Mouse (Mus musculus) thymus, adult 2 months (tissue): ENCODE measurements around the gene Ascl1. TPM values are rescaled to one million over a fixed set of nuclear protein-coding genes. Genes with fewer than 3 reads are reported as not detected.

ENCODE experiments used
- DNase-seq: peaks from one replicate; pipeline ENCODE4 v3.0.0; 2021
- H3K27ac ChIP-seq: fragments of 200-500 bp; 2 replicates; pipeline ENCODE4 v1.5.1; 2012; ENCODE audit warnings: low read length, control low read depth; ENCODE audit not compliant: control insufficient read depth, insufficient read depth
- H3K27me3 ChIP-seq: fragments of 200-500 bp; 2 replicates; pipeline ENCODE4 v1.6.1; 2012; ENCODE audit warnings: mild to moderate bottlenecking, low read length, moderate library complexity, mixed read lengths; ENCODE audit not compliant: control insufficient read depth, insufficient read depth
- H3K36me3 ChIP-seq: fragments of 200-500 bp; 2 replicates; pipeline ENCODE4 v1.6.1; 2012; ENCODE audit warnings: mild to moderate bottlenecking, low read length, moderate library complexity; ENCODE audit not compliant: control insufficient read depth, insufficient read depth
- H3K4me1 ChIP-seq: fragments of 200-500 bp; replicated peaks from 2 replicates; pipeline ENCODE4 v1.6.1; 2012; ENCODE audit warnings: low read length; ENCODE audit not compliant: control insufficient read depth, insufficient read depth
- H3K4me3 ChIP-seq: fragments of 200-500 bp; 2 replicates; pipeline ENCODE4 v1.5.1; 2012; ENCODE audit warnings: mild to moderate bottlenecking, low read length, control low read depth, moderate library complexity; ENCODE audit not compliant: control insufficient read depth, insufficient read depth
- CTCF ChIP-seq: fragments of 200-500 bp; IDR thresholded peaks from 2 replicates; pipeline ENCODE4 v1.5.1; 2012; ENCODE audit warnings: mild to moderate bottlenecking, control low read depth, low read length, moderate library complexity, borderline replicate concordance; ENCODE audit not compliant: control insufficient read depth, poor library complexity, insufficient read depth; ENCODE audit errors: extremely low read depth
- POLR2A ChIP-seq: fragments of 200-500 bp; IDR thresholded peaks from 2 replicates; pipeline ENCODE4 v1.6.1; 2012; ENCODE audit warnings: mild to moderate bottlenecking, low read length, control low read depth, moderate library complexity; ENCODE audit not compliant: control insufficient read depth, poor library complexity, insufficient read depth; ENCODE audit errors: extremely low read depth
- WGBS: fragments of 180-500 bp; shearing (Covaris S2); methylation state at CpG from one replicate; pipeline ENCODE4 v1.1.7; 2018; 5-methylcytosine and 5-hydroxymethylcytosine counted together
- polyA plus RNA-seq: library from polyadenylated mRNA; depleted of rRNA; stranded (reverse); fragments of >200 nt; gene quantifications from 2 replicates; pipeline ENCODE4 v1.2.3, GENCODE M21; 2012; rRNA removed

The Ascl1 gene
- polyA plus RNA-seq, 1 experiment, result 26.4 TPM

DNA sequence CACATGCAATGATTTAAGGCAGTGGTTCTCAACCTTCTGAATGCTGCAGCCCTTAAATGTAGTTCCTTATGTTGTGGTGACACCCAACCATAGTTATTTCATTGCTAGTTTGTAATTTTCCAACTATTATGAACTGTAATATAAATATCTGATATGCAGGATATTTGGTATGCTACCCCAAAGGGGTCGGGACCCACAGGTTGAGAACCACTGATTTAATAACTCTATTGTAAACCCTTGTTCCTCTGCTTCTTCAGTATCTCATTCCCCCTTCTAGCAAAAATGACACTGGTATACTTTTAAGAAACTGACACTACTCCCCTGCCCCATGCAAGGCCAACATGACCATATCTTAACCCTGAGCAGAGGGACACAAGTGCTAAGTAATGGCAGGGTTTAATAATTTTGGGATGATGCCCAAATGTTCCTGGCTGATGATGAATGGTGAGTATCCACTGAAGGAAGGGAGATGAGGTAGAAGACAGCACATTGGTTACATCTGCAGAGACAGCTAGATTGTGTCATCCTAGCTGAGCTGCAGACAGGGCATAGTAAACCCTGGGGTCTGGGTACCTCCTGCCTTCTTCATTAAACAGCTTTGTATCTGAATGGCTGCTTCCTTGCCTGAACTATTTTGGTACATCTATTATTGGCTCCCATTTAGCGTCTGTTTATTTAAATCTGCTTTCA is 47.2 kb downstream of the Ascl1 start:
- H3K27ac ChIP-seq, result no peak overlapping the region
- TF ChIP-seq POLR2A (no peak), CTCF (no peak)
- no peaks in the 10 kb centered on the region for H3K36me3 ChIP-seq
- H3K4me1 ChIP-seq, result no peaks in the 10 kb centered on the region
- WGBS, result 88% methylated on average over 2 of the region's 2 CpGs
- H3K27me3 ChIP-seq, result no peaks in the 10 kb centered on the region
- H3K4me3 ChIP-seq, result no peak overlapping the region
- no peak for DNase-seq

Other genes with a start within 250 kb of the Ascl1 start
- 0.36 and 0.87 TPM in 2 replicates for gene Pah, start 28.1 kb upstream of the Ascl1 start, polyA plus RNA-seq